Mouse (Mus musculus) telencephalon, adult 2 months (tissue): ENCODE results near the gene Hoxd10.

ENCODE experiments used
- DNase-seq: peaks from one replicate; pipeline ENCODE4 v3.0.0-alpha.2; 2011; ENCODE audit warnings: low read depth, low spot score

The Hoxd10 gene

DNA sequence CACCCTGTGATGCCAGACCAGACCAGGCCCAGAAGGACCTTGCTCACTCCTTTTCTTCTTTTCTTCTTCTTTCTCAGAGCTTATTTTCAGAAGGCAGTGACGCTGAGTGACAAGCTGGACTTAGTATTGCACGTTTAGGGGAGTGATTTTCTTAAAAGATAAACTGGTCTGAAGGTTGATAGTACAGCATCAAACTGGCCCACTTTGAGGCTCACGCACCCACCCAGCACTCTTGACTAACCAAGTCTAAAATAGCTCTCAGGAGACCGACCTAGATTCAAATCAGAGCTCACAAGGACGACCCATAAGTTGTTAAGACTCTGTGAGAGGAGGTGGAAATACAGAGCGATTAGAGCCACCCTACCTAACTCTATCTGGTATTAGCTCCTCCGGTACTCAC lies 25.3 kb upstream of the Hoxd10 start:
- DNase-seq = no peak

DNA sequence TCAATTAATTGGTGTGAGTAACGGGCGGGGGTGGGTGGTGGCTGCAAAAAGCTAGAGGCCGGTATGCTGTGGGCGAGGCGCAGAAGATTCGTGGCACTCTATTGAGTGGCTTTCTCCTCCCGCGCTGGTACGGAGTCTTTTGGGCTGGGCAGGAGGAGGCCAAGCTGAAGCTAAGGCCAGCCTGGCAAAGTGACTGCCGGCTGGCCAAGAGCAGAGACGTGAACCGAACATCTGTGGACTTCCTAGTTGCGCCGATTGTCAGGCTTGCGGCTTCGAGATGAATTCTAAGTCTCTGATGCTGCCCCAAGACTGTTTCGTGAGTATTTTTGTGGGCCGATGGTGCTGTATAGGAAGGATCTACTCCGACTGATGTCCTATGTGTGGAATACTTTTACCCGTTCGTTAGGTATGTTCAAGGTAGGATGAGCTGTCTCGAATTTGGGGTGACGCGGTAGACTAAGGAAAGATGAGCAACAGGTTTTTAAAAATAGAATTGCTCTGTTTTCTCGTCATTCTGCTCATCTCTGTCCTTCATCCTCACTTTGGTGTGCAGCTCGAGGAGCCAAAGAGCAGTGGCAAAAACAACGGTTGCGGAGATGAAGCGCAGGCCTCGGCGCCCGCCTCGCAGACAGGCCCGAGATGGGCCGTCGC lies 24.4 kb upstream of the Hoxd10 start:
- DNase-seq = no peak

DNA sequence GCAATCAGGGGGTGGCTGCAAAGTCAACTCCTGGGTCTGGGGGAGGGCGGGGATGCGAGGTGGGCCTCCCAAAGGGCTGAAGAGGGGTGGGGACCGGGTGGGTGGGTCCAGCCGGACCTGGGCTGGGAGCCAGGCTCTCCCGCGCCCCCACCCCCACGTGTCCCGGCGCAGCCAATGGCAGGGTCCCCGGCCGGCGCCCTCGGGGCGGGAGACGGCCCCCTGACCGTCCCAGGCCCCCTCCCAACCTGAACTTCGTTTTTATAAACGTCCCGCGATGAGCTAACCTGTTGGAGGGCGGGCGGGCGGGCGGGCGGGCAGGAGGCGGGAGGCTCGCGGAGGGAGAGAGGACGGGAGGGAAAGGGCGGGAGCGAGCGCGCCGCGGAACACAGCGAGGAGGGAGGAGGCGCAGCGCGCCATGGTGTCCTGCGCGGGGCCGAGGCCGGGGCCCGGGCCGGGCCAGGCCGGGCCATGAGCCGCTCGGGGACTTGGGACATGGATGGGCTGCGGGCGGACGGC lies 23.8 kb upstream of the Hoxd10 start, which contains the start of gene Hoxd13:
Hoxd13 (plus strand) TSS at position 469 of the 516 bp plus-strand sequence.
- no peak for DNase-seq

DNA sequence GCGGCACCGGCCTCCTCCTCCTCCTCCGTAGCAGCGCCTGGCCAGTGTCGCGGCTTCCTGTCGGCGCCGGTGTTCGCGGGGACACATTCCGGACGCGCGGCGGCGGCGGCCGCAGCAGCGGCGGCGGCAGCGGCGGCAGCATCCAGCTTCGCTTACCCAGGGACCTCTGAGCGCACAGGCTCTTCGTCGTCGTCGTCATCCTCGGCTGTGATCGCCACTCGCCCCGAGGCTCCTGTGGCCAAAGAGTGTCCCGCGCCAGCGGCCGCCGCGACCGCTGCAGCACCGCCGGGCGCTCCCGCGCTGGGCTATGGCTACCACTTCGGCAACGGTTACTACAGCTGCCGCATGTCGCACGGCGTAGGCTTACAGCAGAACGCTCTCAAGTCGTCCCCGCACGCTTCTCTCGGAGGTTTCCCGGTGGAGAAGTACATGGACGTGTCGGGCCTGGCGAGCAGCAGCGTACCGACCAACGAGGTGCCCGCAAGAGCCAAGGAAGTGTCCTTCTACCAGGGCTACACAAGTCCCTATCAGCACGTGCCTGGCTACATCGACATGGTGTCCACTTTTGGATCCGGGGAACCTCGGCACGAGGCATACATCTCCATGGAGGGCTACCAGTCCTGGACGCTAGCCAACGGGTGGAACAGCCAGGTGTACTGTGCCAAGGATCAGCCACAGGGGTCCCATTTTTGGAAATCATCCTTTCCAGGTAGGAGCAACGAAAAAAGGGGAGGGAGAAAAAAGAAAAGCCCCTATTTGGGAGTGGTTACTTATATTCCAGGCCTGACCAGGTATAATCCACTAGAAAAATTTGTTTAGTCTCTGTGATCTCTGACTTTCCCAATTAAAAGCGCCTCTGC lies 23.1 kb upstream of the Hoxd10 start:
- no peak for DNase-seq

DNA sequence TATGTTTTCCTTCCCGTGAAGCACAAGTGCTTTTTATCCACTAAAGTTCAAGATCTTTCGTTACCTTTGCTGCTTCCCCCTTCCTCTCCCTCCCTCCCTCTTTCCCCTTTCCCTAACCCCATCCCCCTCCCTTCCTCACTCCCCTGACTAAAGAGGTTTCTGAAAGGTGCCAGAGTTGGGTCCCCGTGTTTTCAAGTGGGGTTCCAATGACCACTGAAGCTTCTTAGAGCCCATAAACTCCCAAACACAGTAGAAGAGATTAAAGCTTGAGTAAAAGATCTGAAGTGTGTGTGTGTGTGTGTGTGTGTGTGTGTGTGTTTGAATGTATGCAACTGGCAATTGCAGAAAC lies 22.5 kb upstream of the Hoxd10 start:
- no peak for DNase-seq

DNA sequence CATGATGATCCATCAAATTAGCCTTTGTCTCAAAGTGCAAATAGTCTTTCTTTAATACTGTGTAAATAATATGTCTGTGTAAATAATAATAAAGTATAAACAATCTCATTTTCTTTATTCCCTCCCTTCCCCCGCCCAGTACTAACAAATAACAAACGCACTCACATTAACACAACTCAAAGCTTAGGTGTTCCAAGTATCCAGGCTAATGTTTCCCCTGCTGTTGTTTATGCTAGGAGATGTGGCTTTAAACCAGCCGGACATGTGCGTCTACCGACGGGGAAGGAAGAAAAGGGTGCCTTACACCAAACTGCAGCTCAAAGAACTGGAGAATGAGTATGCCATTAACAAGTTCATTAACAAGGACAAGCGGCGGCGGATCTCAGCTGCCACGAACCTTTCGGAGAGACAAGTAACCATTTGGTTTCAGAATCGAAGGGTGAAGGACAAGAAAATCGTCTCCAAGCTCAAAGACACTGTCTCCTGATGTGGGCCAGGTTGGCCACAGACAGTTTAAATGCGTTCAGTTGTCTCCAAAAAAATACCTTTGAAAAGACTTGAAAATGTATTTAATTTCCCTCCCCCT lies 22.0 kb upstream of the Hoxd10 start:
- DNase-seq = no peak

DNA sequence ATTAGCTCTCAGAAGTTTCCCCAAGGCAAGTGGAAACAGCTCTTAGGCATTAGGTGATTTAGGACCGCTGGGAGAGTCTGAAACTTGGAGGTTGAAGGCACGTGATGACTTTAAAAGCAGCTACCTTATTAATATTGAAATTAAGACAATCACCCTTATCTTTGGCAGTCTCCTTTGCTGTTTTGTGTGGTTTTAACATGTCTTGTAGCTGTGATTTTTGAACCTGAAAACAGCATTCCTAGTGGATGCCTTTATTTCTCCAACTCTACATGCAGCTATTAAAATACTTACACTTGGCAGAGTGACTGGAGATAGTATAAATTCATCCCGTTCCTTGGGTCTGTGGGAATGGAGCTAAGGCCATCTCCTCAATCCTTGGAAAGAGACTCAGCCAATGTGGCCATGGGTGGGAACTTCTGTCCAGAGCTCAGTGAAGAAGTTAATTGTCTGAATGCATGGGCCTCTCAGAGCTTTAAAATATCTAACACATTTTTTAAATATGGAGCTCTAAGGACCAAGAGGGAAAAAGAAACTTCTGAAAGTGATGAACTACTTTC lies 21.0 kb upstream of the Hoxd10 start:
- DNase-seq = no peak

DNA sequence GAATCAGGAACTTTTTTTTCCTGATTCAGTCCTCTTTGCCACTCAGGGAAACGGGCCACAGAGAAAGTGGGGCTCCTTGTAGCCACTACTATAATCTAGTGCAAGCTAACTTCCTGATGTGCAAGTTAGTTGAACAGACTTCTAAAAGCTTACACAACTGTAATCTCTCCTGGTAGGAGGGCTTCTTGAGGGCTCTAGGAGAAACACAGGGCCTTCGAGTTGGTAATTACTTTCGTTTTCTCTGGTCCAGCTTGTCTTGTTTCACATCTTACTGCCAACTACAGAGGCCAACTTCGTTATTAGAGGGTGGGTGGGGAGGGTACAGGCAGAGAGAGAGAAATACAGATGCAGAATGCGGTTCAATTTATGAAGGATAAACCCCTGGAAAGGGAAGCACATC lies 19.9 kb upstream of the Hoxd10 start:
- DNase-seq = no peak

DNA sequence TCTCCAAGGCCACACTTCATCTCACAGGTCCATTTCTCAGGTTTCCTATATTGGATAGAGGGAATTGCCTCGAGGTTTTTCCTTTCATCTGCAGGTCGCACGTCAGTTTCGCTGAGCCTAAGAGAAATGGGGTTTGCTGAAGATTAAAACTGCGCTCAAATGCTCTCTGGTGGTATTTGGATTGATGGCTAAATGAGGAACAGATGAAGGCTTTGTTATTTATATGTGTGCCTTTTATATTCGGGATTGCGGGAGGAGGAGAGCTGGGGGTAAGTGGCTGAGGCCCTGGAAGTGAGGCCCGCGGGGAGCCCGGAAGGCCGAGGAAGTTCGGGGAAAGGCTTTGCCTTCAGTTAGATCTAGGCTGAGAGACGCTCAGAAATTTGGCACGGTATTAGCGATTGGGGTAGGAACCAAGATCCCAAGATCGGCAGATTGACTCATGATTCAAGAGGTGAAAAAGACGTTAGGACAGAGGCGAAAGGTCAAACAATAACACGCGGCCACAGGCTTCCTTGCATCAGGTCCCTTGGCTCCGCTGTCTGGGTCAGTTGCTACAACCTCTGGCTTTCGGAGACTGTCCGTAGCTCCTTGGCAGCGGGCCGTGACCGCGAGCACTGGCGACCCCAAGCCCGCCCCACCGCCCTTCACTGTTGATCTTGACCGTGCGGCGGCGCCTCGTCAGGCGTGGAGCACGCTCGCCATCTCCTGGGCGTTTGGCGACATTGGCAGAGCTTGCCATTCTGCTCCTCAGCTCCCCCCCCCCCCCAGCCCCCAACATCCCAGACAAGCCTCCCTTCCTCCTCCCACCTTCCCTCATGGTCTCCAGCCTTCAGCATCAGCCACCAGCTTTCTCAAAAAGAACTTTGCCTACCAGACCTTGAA lies 19.0 kb upstream of the Hoxd10 start:
- DNase-seq = no peak

DNA sequence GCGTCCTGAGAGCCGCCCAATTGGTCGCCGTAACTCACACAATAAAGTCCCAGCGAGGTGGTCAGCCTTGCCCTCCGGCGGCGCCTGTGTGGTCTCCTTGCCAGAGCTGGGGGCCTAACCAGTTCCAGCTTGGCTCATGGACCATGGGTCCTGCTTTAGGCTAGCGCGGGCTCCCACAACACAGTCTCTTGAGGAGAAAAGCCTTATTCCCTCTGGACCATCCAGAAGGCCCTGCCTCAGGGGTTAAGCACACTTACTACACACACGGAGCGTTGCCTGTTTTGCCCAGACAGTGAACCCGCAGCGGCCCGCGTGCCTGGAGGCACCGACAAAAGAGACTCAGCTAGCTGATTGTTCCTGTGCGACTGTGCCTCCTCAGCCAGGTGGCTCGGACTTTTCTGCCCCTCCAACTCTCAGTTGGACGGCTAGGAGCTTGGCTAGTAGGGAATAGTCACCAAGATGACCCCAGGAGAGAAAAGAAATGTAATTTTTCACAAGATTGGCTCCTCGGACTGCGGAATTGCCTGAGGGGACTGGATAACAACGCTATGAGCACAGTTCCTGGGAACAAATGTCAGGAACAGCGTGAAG lies 17.8 kb upstream of the Hoxd10 start:
- no peak for DNase-seq

DNA sequence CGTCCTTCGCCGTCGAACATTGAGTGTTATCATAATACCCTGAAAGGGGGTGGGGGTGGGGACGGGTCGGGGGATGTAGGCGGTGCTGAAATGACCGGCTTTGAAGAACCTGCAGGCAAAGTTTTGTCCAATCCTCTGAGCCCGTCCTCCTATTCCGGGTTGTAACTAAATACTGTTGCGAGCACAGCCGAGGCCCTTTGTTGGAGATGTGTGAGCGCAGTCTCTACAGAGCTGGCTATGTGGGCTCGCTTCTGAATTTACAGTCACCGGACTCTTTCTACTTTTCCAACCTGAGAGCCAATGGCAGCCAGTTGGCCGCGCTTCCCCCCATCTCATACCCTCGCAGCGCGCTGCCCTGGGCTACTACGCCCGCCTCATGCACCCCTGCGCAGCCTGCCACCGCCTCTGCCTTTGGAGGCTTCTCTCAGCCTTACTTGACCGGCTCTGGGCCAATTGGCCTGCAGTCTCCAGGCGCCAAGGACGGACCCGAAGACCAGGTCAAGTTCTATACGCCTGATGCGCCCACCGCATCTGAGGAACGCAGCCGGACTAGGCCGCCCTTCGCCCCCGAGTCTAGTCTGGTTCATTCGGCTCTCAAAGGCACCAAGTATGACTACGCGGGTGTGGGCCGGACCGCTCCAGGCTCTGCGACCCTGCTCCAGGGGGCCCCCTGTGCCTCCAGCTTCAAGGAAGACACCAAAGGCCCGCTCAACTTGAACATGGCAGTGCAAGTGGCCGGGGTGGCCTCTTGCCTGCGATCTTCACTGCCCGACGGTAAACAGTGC lies 16.7 kb upstream of the Hoxd10 start, which contains the start of gene Hoxd12:
Hoxd12 (plus strand) TSS at position 133 of the 785 bp plus-strand sequence.
- DNase-seq = no peak

DNA sequence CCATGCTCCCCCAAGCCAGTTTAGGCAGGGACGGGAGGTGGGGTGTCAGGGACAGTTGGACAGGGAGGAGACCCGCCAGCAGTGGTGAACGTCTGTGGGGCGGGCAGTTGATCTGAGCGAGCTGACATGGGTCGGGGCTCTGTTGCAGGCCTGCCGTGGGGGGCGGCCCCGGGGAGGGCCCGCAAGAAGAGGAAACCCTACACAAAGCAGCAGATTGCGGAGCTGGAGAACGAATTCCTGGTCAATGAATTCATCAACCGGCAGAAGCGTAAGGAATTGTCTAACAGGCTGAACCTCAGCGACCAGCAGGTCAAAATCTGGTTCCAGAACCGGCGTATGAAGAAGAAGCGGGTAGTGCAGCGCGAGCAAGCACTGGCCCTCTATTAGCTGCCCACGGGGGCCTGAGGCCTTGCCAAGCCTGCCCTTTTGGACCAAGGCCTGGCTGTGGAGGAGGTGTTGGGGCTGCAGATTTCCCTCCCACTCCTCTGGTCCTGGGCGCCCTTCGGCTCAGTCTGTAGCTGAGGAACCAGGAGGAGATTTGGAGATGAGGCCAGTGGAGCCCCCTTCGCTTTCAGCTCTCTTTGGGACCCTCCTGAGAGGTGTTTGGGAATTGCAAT lies 15.9 kb upstream of the Hoxd10 start:
- DNase-seq = no peak

DNA sequence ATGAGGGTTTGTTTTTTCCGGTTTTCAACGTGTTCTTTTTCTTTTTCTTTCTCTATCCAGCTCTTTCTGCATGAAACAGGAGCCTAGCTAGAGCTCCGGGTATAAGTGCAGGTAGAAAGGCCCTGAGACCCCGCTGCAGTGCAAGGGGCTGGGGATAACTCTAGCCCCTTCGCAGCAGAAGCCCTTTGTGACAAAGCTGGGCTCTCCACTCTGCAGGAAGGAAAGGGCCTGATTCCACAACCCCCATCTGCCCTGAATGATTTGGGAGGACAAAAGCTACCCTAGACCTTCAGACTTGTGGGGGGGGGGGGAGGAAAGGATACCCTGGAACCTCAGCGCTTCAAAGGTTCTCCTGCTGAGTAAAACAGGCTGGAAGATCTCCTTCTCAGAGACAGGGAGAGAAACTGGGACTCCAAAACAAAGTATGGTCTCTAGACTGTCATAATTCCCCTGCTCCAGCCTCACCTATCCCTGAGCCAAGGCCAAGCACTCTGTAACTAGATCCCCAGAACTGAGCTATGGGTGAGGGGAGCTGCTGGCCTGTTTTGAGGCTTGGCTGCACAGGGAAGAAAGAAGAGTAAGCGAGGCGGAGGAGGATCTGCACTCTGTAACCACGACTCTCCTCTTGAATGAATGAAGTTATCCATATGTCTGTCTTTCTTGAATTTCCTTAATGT lies 15.2 kb upstream of the Hoxd10 start:
- DNase-seq = no peak

DNA sequence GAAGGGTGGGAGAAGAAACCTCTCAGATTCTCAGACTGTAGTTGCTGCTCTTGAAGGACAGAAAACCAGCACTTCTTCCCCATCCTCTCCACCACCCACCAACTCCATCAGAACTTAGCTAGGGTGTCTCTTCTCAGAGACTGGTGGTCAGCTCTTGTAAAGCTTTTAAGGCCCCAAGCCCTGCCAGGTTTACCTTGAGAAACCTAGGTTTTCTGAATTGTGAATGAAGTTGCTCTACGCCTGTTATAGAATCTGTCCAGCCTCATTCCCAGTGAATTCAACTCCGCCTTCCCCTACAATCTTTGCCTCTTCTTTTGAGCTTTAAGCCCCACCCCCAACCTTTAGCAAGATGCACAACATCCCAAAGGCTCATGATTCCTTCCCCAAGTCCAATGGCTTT lies 14.6 kb upstream of the Hoxd10 start:
- DNase-seq = no peak

DNA sequence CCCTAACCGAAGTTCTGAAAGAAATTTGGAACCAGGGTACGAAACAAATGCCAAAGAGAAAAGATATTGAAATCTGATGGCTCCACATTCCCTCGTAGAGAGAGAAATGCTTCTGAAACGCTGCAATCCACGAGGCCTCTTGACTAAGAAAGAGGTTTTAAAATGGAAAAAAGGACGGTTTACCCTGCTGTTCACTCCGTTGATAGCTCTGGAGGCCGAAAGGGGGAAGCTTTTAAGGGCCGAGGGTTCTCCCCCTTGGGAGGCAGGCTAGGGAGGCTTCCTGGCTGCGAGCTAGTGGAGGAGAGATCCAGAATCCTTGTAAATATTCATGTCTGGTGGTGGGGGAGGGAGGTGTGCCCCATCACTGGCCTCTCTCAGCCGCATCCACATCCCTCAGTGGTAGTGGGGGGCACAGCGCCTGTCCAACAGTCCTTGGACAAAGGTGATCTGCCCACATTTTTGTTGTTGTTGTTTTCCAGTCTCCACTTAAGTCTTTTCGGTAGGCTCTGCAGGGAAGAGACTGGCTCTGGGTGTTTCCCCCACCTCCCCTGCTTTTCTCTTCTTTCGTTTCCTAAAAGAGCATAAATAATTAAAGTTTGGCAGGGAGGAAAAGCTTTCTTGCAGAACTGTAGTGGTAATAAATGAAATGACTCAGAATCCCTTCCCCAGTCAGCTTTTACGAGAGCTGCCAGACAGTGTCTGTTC lies 12.7 kb upstream of the Hoxd10 start, which contains the start of gene Hoxd11:
Hoxd11 (plus strand) TSS at position 667 of the 705 bp plus-strand sequence.
- no peak for DNase-seq

DNA sequence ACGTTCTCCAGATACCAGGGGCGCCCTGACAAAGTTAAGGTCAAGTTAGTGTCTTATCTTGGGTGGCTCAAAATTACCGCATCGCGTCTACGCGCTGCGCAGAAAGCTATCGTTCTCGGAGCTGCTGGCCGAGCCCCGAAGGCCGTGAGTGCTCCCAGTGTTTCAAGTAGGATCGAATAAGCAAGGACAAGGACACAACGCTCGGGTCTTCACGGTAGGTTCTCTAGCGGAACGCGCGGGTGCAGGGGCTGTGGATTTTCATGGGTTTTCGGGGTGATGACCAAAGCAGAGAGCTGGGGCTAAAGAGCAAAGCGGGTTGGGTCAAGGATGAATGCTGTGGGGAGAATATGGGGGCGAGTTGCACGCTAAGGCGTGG lies 12.1 kb upstream of the Hoxd10 start:
- no peak for DNase-seq

DNA sequence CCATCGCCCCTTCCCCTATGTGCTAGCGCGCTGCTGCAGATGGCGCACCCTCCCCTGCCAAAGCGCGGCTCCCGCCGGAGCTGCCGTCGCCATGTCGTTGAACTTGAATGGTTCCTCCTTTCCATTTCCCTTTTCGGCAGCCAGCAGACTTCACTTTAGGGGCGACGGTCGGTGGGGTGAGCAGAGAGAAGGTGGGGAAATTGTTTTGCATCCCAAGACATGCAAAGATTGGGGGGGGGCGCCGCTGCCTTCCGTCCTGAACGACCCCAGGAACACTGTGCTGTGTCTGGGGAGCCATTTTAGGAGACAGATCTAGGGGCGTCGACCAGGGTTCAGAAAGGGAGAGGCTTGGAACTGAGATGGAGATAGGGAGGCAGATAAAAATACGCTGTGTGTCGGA lies 11.7 kb upstream of the Hoxd10 start:
- DNase-seq = no peak
